In the genomic region with DNA sequence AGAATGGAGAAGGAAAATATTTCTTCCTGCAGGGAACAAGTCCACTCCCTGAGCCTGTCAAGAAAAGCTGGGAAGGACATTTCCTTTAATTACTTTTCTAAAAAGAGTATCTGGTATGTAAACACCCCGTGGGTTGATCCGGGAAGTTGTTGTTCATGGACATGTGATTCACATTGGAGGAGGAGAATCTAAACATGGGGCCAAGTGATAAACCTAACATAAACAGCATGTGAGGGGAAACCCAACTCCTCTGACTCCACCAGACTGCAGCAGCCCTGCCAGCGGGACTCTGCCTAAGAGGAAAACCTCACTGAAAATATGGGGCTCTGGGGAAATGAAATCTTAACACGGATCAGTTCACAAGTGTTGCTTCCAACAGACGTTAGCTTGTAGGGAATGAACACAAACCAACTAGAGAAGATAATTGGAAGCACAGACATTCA, we compare ENCODE assay signal across 9 mouse cellular contexts. TPM values are rescaled to one million over a fixed set of nuclear protein-coding genes. Genes with fewer than 3 reads are reported as not detected.
A peak's percentile ranks its signal among the peaks of the same experiment; 100 is the strongest.
DNase-seq lines count a peak whose midpoint lies in the region; ATAC-seq lines count a peak whose summit lies in the region.
"Had no signal": no experiment of that assay in that cellular context is flagged by ENCODE, and none has a peak within 500 bp of the region (broad histone marks: within the 10 kb centered on the region; RNA-seq: fewer than 3 reads in every experiment).

No protein-coding gene starts in this region.

- H3K9me3 ChIP-seq in limb, embryonic 12.5 days = no peaks in the 10 kb centered on the region
- no peaks in the 10 kb centered on the region for H3K9me3 ChIP-seq in limb, embryonic 10.5 days (replicated peaks)
- H3K9me3 ChIP-seq in embryonic facial prominence, embryonic 14.5 days (ENCODE audit: control insufficient read depth, low read length) = no peaks in the 10 kb centered on the region
- H3K9me3 ChIP-seq in kidney, embryonic 14.5 days (ENCODE audit: control insufficient read depth, low read length) = no peaks in the 10 kb centered on the region

- peaks cover 37% of the 10 kb centered on the region for H3K4me1 ChIP-seq in limb, embryonic 12.5 days (replicated peaks)
- H3K4me1 ChIP-seq in limb, embryonic 10.5 days = peaks cover 31% of the 10 kb centered on the region
- peaks cover 23% of the 10 kb centered on the region for H3K4me1 ChIP-seq in embryonic facial prominence, embryonic 14.5 days (ENCODE audit: control insufficient read depth, insufficient read depth, low read length)
- H3K4me1 ChIP-seq in kidney, embryonic 14.5 days (ENCODE audit: control insufficient read depth, insufficient read depth, low read length) = peaks cover 17% of the 10 kb centered on the region; the same call in 1 of the 2 replicates

- 0 out of 2 replicates have a peak overlapping the region, but pooled peaks have one; percentile 35 for H3K27ac ChIP-seq in limb, embryonic 12.5 days
- no peak overlapping the region for H3K27ac ChIP-seq in limb, embryonic 10.5 days
- H3K27ac ChIP-seq in embryonic facial prominence, embryonic 14.5 days (replicated peaks; ENCODE audit: low read depth, low read length) = no peak overlapping the region
- peak overlapping the region; percentile 53; the same call in 1 of the 2 replicates for H3K27ac ChIP-seq in kidney, embryonic 14.5 days (ENCODE audit: low read depth, low read length)
- H3K27ac ChIP-seq: macrophage had no signal

- H3K9ac ChIP-seq in limb, embryonic 12.5 days (replicated peaks) = no peak overlapping the region
- no peak overlapping the region for H3K9ac ChIP-seq in embryonic facial prominence, embryonic 14.5 days (ENCODE audit: low read depth, low read length)
- H3K9ac ChIP-seq in kidney, embryonic 14.5 days (ENCODE audit: low read depth, low read length) = no peak overlapping the region

- H3K4me3 ChIP-seq in limb, embryonic 12.5 days (replicated peaks) = no peak overlapping the region
- H3K4me3 ChIP-seq in limb, embryonic 10.5 days = no peak overlapping the region
- no peak overlapping the region for H3K4me3 ChIP-seq in embryonic facial prominence, embryonic 14.5 days (ENCODE audit: low read depth, low read length)
- no peak overlapping the region for H3K4me3 ChIP-seq in kidney, embryonic 14.5 days (ENCODE audit: low read length)

- no peak for ATAC-seq in limb, embryonic 12.5 days (ENCODE audit: insufficient number of reproducible peaks, insufficient read depth, low FRiP score, low TSS enrichment, low read depth)
- ATAC-seq in embryonic facial prominence, embryonic 14.5 days (ENCODE audit: low read depth) = peak; percentile 53
- peak; percentile 53 for ATAC-seq in kidney, embryonic 14.5 days (ENCODE audit: low FRiP score, low TSS enrichment)
- ATAC-seq in CD4-positive, CD25-positive, alpha-beta regulatory T cell, adult 4 months = no peak

- 28% methylated on average over 5 of the region's 5 CpGs for WGBS in limb, embryonic 12.5 days
- 48% methylated on average over 5 of the region's 5 CpGs for WGBS in limb, embryonic 10.5 days
- 12% methylated on average over 5 of the region's 5 CpGs for WGBS in embryonic facial prominence, embryonic 14.5 days
- WGBS in kidney, embryonic 14.5 days = 4% methylated on average over 5 of the region's 5 CpGs

- DNase-seq in limb, embryonic 10.5 days (ENCODE audit: low spot score) = no peak
- peak; percentile 89 for DNase-seq in embryonic facial prominence, embryonic 14.5 days (ENCODE audit: low spot score)
- peak; percentile 63 for DNase-seq in mesoderm, embryonic 11.5 days (ENCODE audit: low read depth, low spot score)
- DNase-seq in left cerebral cortex, adult 11 months (ENCODE audit: low spot score) = no peak
- DNase-seq: thymus, postnatal 4 days had no signal

- peaks cover 25% of the 10 kb centered on the region for H3K27me3 ChIP-seq in limb, embryonic 12.5 days
- peaks cover 37% of the 10 kb centered on the region for H3K27me3 ChIP-seq in limb, embryonic 10.5 days (ENCODE audit: low read depth, poor library complexity, severe bottlenecking)
- peaks cover 4% of the 10 kb centered on the region for H3K27me3 ChIP-seq in embryonic facial prominence, embryonic 14.5 days (replicated peaks; ENCODE audit: control insufficient read depth, insufficient read depth, low read length)
- H3K27me3 ChIP-seq in kidney, embryonic 14.5 days (ENCODE audit: control insufficient read depth, insufficient read depth, low read length) = no peaks in the 10 kb centered on the region

- H3K4me2 ChIP-seq in limb, embryonic 12.5 days = peak overlapping the region; percentile 68
- H3K4me2 ChIP-seq in embryonic facial prominence, embryonic 14.5 days (ENCODE audit: low read depth, low read length) = peak overlapping the region; percentile 59; the same call in 1 of the 2 replicates
- H3K4me2 ChIP-seq in kidney, embryonic 14.5 days (replicated peaks; ENCODE audit: low read depth, low read length) = peak overlapping the region; percentile 51; the same call in 1 of the 2 replicates

- H3K36me3 ChIP-seq in limb, embryonic 12.5 days = no peaks in the 10 kb centered on the region
- no peaks in the 10 kb centered on the region for H3K36me3 ChIP-seq in limb, embryonic 10.5 days
- H3K36me3 ChIP-seq in embryonic facial prominence, embryonic 14.5 days (ENCODE audit: control insufficient read depth, insufficient read depth, low read length) = no peaks in the 10 kb centered on the region
- H3K36me3 ChIP-seq in kidney, embryonic 14.5 days (ENCODE audit: control insufficient read depth, insufficient read depth, low read length) = no peaks in the 10 kb centered on the region

RNA-seq across cellular contexts. Expression of gene Pamr1, which starts 2.3 kb away (rescaled TPM):
- polyA plus RNA-seq in limb, embryonic 12.5 days (2016; fragmentation: Nextera tagmentation; extraction: Ambion mirVana) = 18.8 and 20.6 TPM in 2 replicates
- polyA plus RNA-seq in limb, embryonic 10.5 days (2016; fragmentation: Nextera tagmentation; extraction: Ambion mirVana) = 0.31 and 1.7 TPM in 2 replicates
- polyA plus RNA-seq in embryonic facial prominence, embryonic 14.5 days (2014; fragmentation: Nextera tagmentation; extraction: Ambion mirVana) = 34.2 and 49.4 TPM in 2 replicates
- polyA plus RNA-seq in kidney, embryonic 14.5 days (2014; fragmentation: Nextera tagmentation; extraction: Ambion mirVana) = 12.8 and 23.9 TPM in 2 replicates
- polyA plus RNA-seq in CD4-positive, CD25-positive, alpha-beta regulatory T cell, adult 4 months (2017; shearing (Covaris generic)) = not detected
- polyA plus RNA-seq: macrophage had no signal

Comparison
In these comparisons a context has a peak if more than half of its experiments do, and no peak if none do; other contexts are left out.
1. H3K27ac ChIP-seq: peak in limb, embryonic 12.5 days (single experiment) and kidney, embryonic 14.5 days (single experiment); none in limb, embryonic 10.5 days (single experiment) and embryonic facial prominence, embryonic 14.5 days (single experiment).
2. ATAC-seq: peak in embryonic facial prominence, embryonic 14.5 days (single experiment) and kidney, embryonic 14.5 days (single experiment); none in limb, embryonic 12.5 days (single experiment) and CD4-positive, CD25-positive, alpha-beta regulatory T cell, adult 4 months (single experiment).
3. DNase-seq: peak in embryonic facial prominence, embryonic 14.5 days (single experiment) and mesoderm, embryonic 11.5 days (single experiment); none in limb, embryonic 10.5 days (single experiment) and left cerebral cortex, adult 11 months (single experiment).
4. Peak in every context shown above with its lines, with median percentiles within 50 percentile points of each other: H3K4me2 ChIP-seq.